Mouse (Mus musculus): Measurements from ENCODE around the gene Tnrc6b. TPM values are rescaled to one million over a fixed set of nuclear protein-coding genes. Genes with fewer than 3 reads are reported as not detected.

The Tnrc6b gene
- polyA plus RNA-seq, 1 experiment from 2014 or later = 36.8 TPM

DNA sequence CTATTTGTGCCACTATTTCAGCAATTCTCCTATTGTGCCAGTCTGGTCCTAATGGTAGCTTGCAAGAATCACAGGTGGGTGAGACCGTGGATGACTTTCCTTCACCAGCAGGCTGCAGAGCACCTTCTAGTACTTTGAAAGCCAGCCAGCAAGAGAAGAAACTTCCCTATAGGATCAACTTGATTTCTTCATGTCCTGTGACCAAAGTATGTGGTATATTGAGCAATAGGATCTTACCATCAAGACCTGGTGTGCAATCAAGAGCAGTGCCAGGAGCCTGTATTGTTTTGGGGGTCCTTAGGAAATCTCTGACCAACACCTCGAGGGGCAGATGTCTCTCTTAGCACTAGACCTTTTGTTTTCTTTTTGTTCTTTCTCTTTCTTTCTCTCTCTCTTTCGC lies 81.4 kb downstream of the Tnrc6b start:
- 69% methylated on average over 3 of the region's 3 CpGs for WGBS
- H3K4me1 ChIP-seq (replicated peaks) = peaks cover 4% of the 10 kb centered on the region
- H3K4me3 ChIP-seq = no peak overlapping the region
- H3K4me2 ChIP-seq = no peak overlapping the region
- H3K9ac ChIP-seq = no peak overlapping the region
- no peaks in the 10 kb centered on the region for H3K36me3 ChIP-seq
- no peak overlapping the region for H3K27ac ChIP-seq (ENCODE audit: poor library complexity, severe bottlenecking)
- ATAC-seq (ENCODE audit: insufficient number of reproducible peaks, low FRiP score) = no peak
- H3K9me3 ChIP-seq (replicated peaks) = no peaks in the 10 kb centered on the region
- no peaks in the 10 kb centered on the region for H3K27me3 ChIP-seq (replicated peaks)

DNA sequence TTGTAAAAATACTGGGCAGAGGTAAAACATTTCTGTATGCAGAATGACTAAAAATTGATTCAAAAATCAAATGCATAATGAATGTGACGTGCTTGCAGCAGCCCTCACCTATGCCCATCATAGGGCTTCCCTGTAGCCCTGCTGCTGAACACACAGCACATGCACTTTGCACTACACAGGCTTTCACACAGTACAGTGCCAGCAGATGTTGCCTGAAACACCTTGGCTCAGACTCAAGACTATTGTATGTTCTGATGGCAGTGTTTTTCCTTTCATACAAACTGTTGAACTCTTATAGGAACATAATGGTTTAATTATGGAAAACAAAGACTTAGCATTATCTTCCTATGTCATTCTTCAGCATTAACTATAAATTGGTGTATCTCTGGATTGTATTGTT lies 84.0 kb downstream of the Tnrc6b start:
- 79% methylated on average over 1 of the region's 1 CpGs for WGBS
- no peak overlapping the region for H3K4me2 ChIP-seq
- no peak for ATAC-seq (ENCODE audit: insufficient number of reproducible peaks, low FRiP score)
- H3K4me1 ChIP-seq (replicated peaks) = peaks cover 7% of the 10 kb centered on the region
- H3K9ac ChIP-seq = no peak overlapping the region
- no peaks in the 10 kb centered on the region for H3K9me3 ChIP-seq (replicated peaks)
- no peaks in the 10 kb centered on the region for H3K36me3 ChIP-seq
- no peak overlapping the region for H3K4me3 ChIP-seq
- H3K27ac ChIP-seq (ENCODE audit: poor library complexity, severe bottlenecking) = no peak overlapping the region
- no peaks in the 10 kb centered on the region for H3K27me3 ChIP-seq (replicated peaks)

DNA sequence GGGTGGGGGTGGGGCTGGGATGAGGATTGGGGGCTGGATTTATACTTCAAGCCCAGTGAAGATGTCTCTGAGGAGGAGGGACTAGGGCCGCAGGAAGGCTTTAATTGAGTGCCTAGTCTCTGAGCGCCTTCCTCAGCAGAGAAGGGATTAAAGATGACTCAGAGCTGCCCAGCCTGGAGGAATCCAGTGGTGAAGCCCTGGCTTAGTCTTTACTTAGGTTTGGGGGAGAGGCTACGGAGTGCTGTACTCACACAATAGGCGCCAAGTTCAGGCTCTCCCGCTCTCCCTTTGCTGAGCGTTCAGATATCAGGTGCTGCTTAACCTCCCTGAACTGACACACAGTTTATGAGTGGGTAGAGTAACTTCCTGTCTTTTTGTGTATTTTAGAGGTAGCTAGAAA lies 86.6 kb downstream of the Tnrc6b start:
- peaks cover 24% of the 10 kb centered on the region for H3K4me1 ChIP-seq (replicated peaks)
- peak overlapping the region; percentile 77 for H3K27ac ChIP-seq (ENCODE audit: poor library complexity, severe bottlenecking)
- H3K27me3 ChIP-seq (replicated peaks) = no peaks in the 10 kb centered on the region
- H3K36me3 ChIP-seq = no peaks in the 10 kb centered on the region
- ATAC-seq (ENCODE audit: insufficient number of reproducible peaks, low FRiP score) = peak; percentile 66
- peak overlapping the region; percentile 74 for H3K4me3 ChIP-seq
- peak overlapping the region; percentile 73 for H3K4me2 ChIP-seq
- H3K9me3 ChIP-seq (replicated peaks) = no peaks in the 10 kb centered on the region
- H3K9ac ChIP-seq = peak overlapping the region; percentile 77
- WGBS = 4% methylated on average over 6 of the region's 6 CpGs

GRCm38 (mm10) chr15:80798367-80799073 lies 87.4 kb downstream of the Tnrc6b start:
- Histone ChIP-seq H3K9ac (peak overlapping the region; percentile 86), H3K27ac (ENCODE audit: poor library complexity, severe bottlenecking) (peak overlapping the region; percentile 96), H3K9me3 (replicated peaks) (no peaks in the 10 kb centered on the region), H3K27me3 (replicated peaks) (no peaks in the 10 kb centered on the region), H3K4me1 (replicated peaks) (peaks cover 31% of the 10 kb centered on the region), H3K4me3 (peak overlapping the region; percentile 74), H3K36me3 (no peaks in the 10 kb centered on the region), H3K4me2 (peak overlapping the region; percentile 73)
- ATAC-seq (ENCODE audit: insufficient number of reproducible peaks, low FRiP score) = peak; percentile 90
- under 1% methylated on average over 17 of the region's 17 CpGs for WGBS

- Histone ChIP-seq H3K9me3 (replicated peaks) (no peaks in the 10 kb centered on the region), H3K4me1 (replicated peaks) (peaks cover 32% of the 10 kb centered on the region), H3K9ac (peak overlapping the region; percentile 86), H3K36me3 (no peaks in the 10 kb centered on the region), H3K4me2 (peak overlapping the region; percentile 76), H3K27me3 (replicated peaks) (no peaks in the 10 kb centered on the region), H3K4me3 (peak overlapping the region; percentile 74), H3K27ac (ENCODE audit: poor library complexity, severe bottlenecking) (peak overlapping the region; percentile 96)
- peak; percentile 44; the same call in 1 of the 2 replicates for ATAC-seq (ENCODE audit: insufficient number of reproducible peaks, low FRiP score)
- under 1% methylated on average over 10 of the region's 10 CpGs for WGBS
Measured at GRCm38 (mm10) chr15:80799074-80799633, 88.0 kb downstream of the Tnrc6b start.

- H3K4me3 ChIP-seq = peak overlapping the region; percentile 74
- peak overlapping the region; percentile 86 for H3K9ac ChIP-seq
- peak overlapping the region; percentile 76 for H3K4me2 ChIP-seq
- under 1% methylated on average over 10 of the region's 10 CpGs for WGBS
- H3K4me1 ChIP-seq (replicated peaks) = peaks cover 36% of the 10 kb centered on the region
- peak; percentile 73 for ATAC-seq (ENCODE audit: insufficient number of reproducible peaks, low FRiP score)
- no peaks in the 10 kb centered on the region for H3K9me3 ChIP-seq (replicated peaks)
- H3K27me3 ChIP-seq (replicated peaks) = no peaks in the 10 kb centered on the region
- H3K36me3 ChIP-seq = no peaks in the 10 kb centered on the region
- peak overlapping the region; percentile 96 for H3K27ac ChIP-seq (ENCODE audit: poor library complexity, severe bottlenecking)
Measured at GRCm38 (mm10) chr15:80799634-80800137, 88.6 kb downstream of the Tnrc6b start.

- no peak overlapping the region for H3K27ac ChIP-seq (ENCODE audit: poor library complexity, severe bottlenecking)
- 34% methylated on average over 3 of the region's 3 CpGs for WGBS
- peaks cover 39% of the 10 kb centered on the region for H3K4me1 ChIP-seq (replicated peaks)
- no peaks in the 10 kb centered on the region for H3K27me3 ChIP-seq (replicated peaks)
- peak overlapping the region; percentile 54; the same call in 1 of the 2 replicates for H3K9ac ChIP-seq
- H3K4me2 ChIP-seq = peak overlapping the region; percentile 76
- no peak for ATAC-seq (ENCODE audit: insufficient number of reproducible peaks, low FRiP score)
- no peaks in the 10 kb centered on the region for H3K36me3 ChIP-seq
- H3K4me3 ChIP-seq = peak overlapping the region; percentile 74
- no peaks in the 10 kb centered on the region for H3K9me3 ChIP-seq (replicated peaks)
Measured at GRCm38 (mm10) chr15:80800201-80800600, 89.1 kb downstream of the Tnrc6b start.

GRCm38 (mm10) chr15:80800765-80801164 lies 89.7 kb downstream of the Tnrc6b start:
- H3K36me3 ChIP-seq = no peaks in the 10 kb centered on the region
- peak overlapping the region; percentile 14 for H3K4me3 ChIP-seq
- peak overlapping the region; percentile 34 for H3K9ac ChIP-seq
- 14% methylated on average over 4 of the region's 4 CpGs for WGBS
- peak overlapping the region; percentile 76 for H3K4me2 ChIP-seq
- ATAC-seq (ENCODE audit: insufficient number of reproducible peaks, low FRiP score) = no peak
- no peaks in the 10 kb centered on the region for H3K27me3 ChIP-seq (replicated peaks)
- H3K27ac ChIP-seq (ENCODE audit: poor library complexity, severe bottlenecking) = peak overlapping the region; percentile 5; the same call in 1 of the 2 replicates
- peaks cover 39% of the 10 kb centered on the region for H3K4me1 ChIP-seq (replicated peaks)
- H3K9me3 ChIP-seq (replicated peaks) = no peaks in the 10 kb centered on the region

DNA sequence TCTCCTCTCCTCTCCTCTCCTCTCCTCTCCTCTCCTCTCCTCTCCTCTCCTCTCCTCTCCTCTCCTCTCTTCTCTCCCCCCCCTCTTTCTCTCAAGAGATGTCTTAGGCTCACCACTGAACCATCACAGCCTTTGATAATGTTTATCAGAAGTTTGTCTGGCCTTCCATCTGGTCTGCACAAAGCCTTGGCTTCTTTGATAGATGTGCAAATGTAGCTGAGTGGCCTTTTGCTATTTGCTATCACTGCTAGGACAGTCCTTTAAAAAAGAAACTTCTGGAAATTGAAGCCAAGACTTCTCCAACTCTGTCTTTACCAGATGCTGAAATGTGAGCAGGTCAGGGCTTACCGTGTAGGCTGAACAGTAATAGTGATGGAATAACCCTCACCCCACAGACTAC lies 90.5 kb downstream of the Tnrc6b start:
- H3K36me3 ChIP-seq = no peaks in the 10 kb centered on the region
- peak overlapping the region; percentile 3; the same call in 1 of the 2 replicates for H3K4me3 ChIP-seq
- peak overlapping the region; percentile 76 for H3K4me2 ChIP-seq
- H3K9me3 ChIP-seq (replicated peaks) = no peaks in the 10 kb centered on the region
- no peak for ATAC-seq (ENCODE audit: insufficient number of reproducible peaks, low FRiP score)
- no peaks in the 10 kb centered on the region for H3K27me3 ChIP-seq (replicated peaks)
- 38% methylated on average over 1 of the region's 1 CpGs for WGBS
- H3K4me1 ChIP-seq (replicated peaks) = peaks cover 46% of the 10 kb centered on the region
- H3K27ac ChIP-seq (ENCODE audit: poor library complexity, severe bottlenecking) = 0 out of 2 replicates have a peak overlapping the region, but pooled peaks have one; percentile 5
- no peak overlapping the region for H3K9ac ChIP-seq

DNA sequence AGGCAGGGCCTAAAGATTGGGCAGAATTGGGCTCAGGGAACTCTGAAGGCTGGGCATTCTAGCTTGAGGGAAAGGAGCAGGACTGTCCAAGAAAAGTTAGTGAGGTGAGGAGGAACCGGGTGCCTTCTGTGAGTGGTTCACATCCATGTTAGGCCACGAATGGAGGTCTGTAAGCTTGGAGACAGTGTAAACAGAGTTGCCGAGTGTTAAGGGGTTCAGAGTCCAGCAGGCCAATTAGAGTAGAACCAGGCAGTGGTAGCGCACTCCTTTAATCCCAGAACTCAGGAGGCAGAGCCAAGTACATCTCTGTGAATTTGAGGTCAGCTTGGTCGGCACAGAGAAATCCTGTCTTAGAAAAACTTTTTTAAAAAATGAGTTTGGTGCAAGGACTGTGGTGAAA lies 96.0 kb downstream of the Tnrc6b start:
- ATAC-seq (ENCODE audit: insufficient number of reproducible peaks, low FRiP score) = no peak
- H3K9me3 ChIP-seq (replicated peaks) = no peaks in the 10 kb centered on the region
- H3K27me3 ChIP-seq (replicated peaks) = no peaks in the 10 kb centered on the region
- H3K4me1 ChIP-seq (replicated peaks) = peaks cover 55% of the 10 kb centered on the region
- H3K9ac ChIP-seq = no peak overlapping the region
- peak overlapping the region; percentile 25 for H3K4me2 ChIP-seq
- H3K36me3 ChIP-seq = peaks cover 7% of the 10 kb centered on the region; the same call in 1 of the 2 replicates
- no peak overlapping the region for H3K4me3 ChIP-seq
- peak overlapping the region; percentile 65 for H3K27ac ChIP-seq (ENCODE audit: poor library complexity, severe bottlenecking)
- WGBS = 53% methylated on average over 5 of the region's 5 CpGs

DNA sequence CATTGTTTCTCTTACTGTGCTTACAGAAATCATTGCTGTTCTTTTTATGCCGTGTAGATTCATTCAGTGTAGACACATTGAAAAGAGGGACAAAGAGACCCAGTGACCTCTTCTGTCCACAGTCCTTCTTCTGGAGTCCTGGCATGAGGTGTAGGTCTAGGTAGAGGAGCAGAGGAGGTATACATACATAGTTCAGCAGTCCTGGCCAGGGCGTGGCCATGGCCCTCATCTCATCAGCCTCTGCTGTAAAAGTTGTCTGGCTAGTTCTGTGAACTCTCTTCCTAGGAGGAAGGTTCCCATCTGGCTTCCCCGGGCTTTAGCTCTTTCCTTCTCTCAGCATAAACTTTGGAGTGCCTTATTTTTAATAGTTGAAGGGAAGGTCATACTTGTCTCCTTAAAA lies 99.1 kb downstream of the Tnrc6b start:
- no peak overlapping the region for H3K9ac ChIP-seq

More for the DNA sequence above, 99.1 kb downstream of the Tnrc6b start:
- H3K9me3 ChIP-seq (replicated peaks) = no peaks in the 10 kb centered on the region
- no peak for ATAC-seq (ENCODE audit: insufficient number of reproducible peaks, low FRiP score)
- no peak overlapping the region for H3K27ac ChIP-seq (ENCODE audit: poor library complexity, severe bottlenecking)
- H3K4me1 ChIP-seq (replicated peaks) = peaks cover 62% of the 10 kb centered on the region
- H3K4me3 ChIP-seq = no peak overlapping the region
- H3K27me3 ChIP-seq (replicated peaks) = no peaks in the 10 kb centered on the region
- 91% methylated on average over 3 of the region's 3 CpGs for WGBS
- peaks cover 7% of the 10 kb centered on the region; the same call in 1 of the 2 replicates for H3K36me3 ChIP-seq
- no peak overlapping the region for H3K4me2 ChIP-seq
